Mouse (Mus musculus) cortical plate, adult 2 months (tissue): ENCODE measurements around the gene Fgfr2. TPM values are rescaled to one million over a fixed set of nuclear protein-coding genes. Genes with fewer than 3 reads are reported as not detected.

ENCODE experiments used
- H3K27ac ChIP-seq: fragments of 200-500 bp; 2 replicates; pipeline ENCODE4 v1.5.1; 2012; ENCODE audit warnings: low read length, control low read depth, inconsistent platforms; ENCODE audit not compliant: insufficient read depth
- H3K4me1 ChIP-seq: fragments of 200-500 bp; 2 replicates; pipeline ENCODE4 v1.6.1; 2011; ENCODE audit warnings: low read length; ENCODE audit not compliant: control insufficient read depth, insufficient read depth
- H3K4me3 ChIP-seq: fragments of 200-500 bp; 2 replicates; pipeline ENCODE4 v1.5.1; 2011; ENCODE audit warnings: mild to moderate bottlenecking, low read length, control low read depth; ENCODE audit not compliant: insufficient read depth
- CTCF ChIP-seq: fragments of 200-500 bp; IDR thresholded peaks from 2 replicates; pipeline ENCODE4 v1.5.1; 2011; ENCODE audit warnings: mild to moderate bottlenecking, control low read depth, low read length; ENCODE audit not compliant: insufficient read depth; ENCODE audit errors: extremely low read depth
- POLR2A ChIP-seq: fragments of 200-500 bp; IDR thresholded peaks from 2 replicates; pipeline ENCODE4 v1.6.1; 2011; ENCODE audit warnings: mild to moderate bottlenecking, low read length, control low read depth; ENCODE audit not compliant: insufficient read depth; ENCODE audit errors: extremely low read depth
- polyA plus RNA-seq: library from polyadenylated mRNA; depleted of rRNA; stranded (reverse); fragments of >200 nt; gene quantifications from 2 replicates; pipeline ENCODE4 v1.2.3, GENCODE M21; 2012

Fgfr2 gene
- polyA plus RNA-seq, 1 experiment = 50.4 TPM

- Histone ChIP-seq H3K4me1 (peaks cover 6% of the 10 kb centered on the region), H3K27ac (peak overlapping the region; percentile 90), H3K4me3 (no peak overlapping the region)
- TF ChIP-seq POLR2A (no peak), CTCF (no peak)
Observed at GRCm38 (mm10) chr7:130215348-130216252, 2907.6 kb downstream of the Fgfr2 start.

- H3K27ac ChIP-seq = no peak overlapping the region
- H3K4me3 ChIP-seq = no peak overlapping the region
- H3K4me1 ChIP-seq = peaks cover 6% of the 10 kb centered on the region
- TF ChIP-seq POLR2A = no peak
- no peak for TF ChIP-seq CTCF
Observed at GRCm38 (mm10) chr7:130213156-130213555, 2910.0 kb downstream of the Fgfr2 start.

- Histone ChIP-seq H3K27ac (no peak overlapping the region), H3K4me3 (no peak overlapping the region), H3K4me1 (peaks cover 6% of the 10 kb centered on the region)
- no peak for TF ChIP-seq POLR2A
- TF ChIP-seq CTCF = no peak
Observed at GRCm38 (mm10) chr7:130211411-130211810, 2911.7 kb downstream of the Fgfr2 start.

GRCm38 (mm10) chr7:130208601-130209000 lies 2914.5 kb downstream of the Fgfr2 start:
- no peak overlapping the region for H3K4me3 ChIP-seq
- no peaks in the 10 kb centered on the region for H3K4me1 ChIP-seq
- TF ChIP-seq POLR2A (no peak), CTCF (no peak)
- no peak overlapping the region for H3K27ac ChIP-seq

GRCm38 (mm10) chr7:130206181-130206582 lies 2917.0 kb downstream of the Fgfr2 start:
- no peaks in the 10 kb centered on the region for H3K4me1 ChIP-seq
- H3K27ac ChIP-seq = no peak overlapping the region
- H3K4me3 ChIP-seq = no peak overlapping the region
- no peak for TF ChIP-seq CTCF
- TF ChIP-seq POLR2A = no peak

- Histone ChIP-seq H3K4me3 (no peak overlapping the region), H3K27ac (no peak overlapping the region), H3K4me1 (no peaks in the 10 kb centered on the region)
- TF ChIP-seq POLR2A = no peak
- TF ChIP-seq CTCF = no peak
Observed at GRCm38 (mm10) chr7:130205140-130205539, 2918.0 kb downstream of the Fgfr2 start.

GRCm38 (mm10) chr7:130201020-130201419 lies 2922.1 kb downstream of the Fgfr2 start:
- Histone ChIP-seq H3K4me1 (no peaks in the 10 kb centered on the region), H3K4me3 (no peak overlapping the region), H3K27ac (no peak overlapping the region)
- TF ChIP-seq POLR2A = no peak

GRCm38 (mm10) chr7:130199951-130200350 lies 2923.2 kb downstream of the Fgfr2 start:
- no peak overlapping the region for H3K4me3 ChIP-seq
- H3K4me1 ChIP-seq = no peaks in the 10 kb centered on the region
- TF ChIP-seq CTCF = no peak
- TF ChIP-seq POLR2A = no peak
- no peak overlapping the region for H3K27ac ChIP-seq

GRCm38 (mm10) chr7:130199317-130199716 lies 2923.8 kb downstream of the Fgfr2 start:
- H3K27ac ChIP-seq = no peak overlapping the region
- H3K4me1 ChIP-seq = no peaks in the 10 kb centered on the region
- H3K4me3 ChIP-seq = no peak overlapping the region
- no peak for TF ChIP-seq POLR2A
- TF ChIP-seq CTCF = no peak

- TF ChIP-seq CTCF (no peak), POLR2A (no peak)
- Histone ChIP-seq H3K4me1 (no peaks in the 10 kb centered on the region), H3K27ac (no peak overlapping the region), H3K4me3 (no peak overlapping the region)
Observed at GRCm38 (mm10) chr7:130195081-130195480, 2928.1 kb downstream of the Fgfr2 start.
